Mouse (Mus musculus) lung, postnatal 4 days (tissue): ENCODE measurements around the gene Uck2.

Experiments
- DNase-seq, 2 experiments: peaks; one replicate each; pipeline ENCODE4 v3.0.0; 2021

Uck2 gene

DNA sequence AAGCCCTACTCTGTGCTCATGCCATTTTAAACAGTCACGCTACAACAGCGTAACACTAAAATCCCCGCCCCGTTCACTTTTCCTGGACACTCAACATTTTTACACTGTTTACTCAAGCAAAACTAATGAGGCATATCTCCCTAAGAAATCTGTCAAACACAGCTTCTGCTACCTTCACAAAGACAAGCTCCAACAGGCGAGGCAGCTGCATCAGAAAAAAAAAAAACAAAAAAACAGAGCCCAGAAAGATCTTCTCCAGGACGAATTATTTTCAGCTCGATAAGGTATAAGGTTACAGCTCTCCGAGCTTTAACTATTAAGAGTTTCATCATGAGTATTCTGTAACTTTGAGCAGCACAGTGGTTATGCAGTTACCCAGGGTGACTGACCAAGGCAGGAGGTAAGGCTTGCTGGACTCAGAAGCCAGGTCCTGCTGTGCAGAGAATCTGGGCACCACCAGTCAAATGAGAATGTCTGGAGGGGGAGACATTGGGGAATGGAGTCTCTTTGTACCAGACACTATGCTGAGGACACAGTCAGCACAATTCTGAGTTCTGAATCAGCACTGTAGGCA, 79.9 kb downstream of the Uck2 start:
- no peak for DNase-seq

DNA sequence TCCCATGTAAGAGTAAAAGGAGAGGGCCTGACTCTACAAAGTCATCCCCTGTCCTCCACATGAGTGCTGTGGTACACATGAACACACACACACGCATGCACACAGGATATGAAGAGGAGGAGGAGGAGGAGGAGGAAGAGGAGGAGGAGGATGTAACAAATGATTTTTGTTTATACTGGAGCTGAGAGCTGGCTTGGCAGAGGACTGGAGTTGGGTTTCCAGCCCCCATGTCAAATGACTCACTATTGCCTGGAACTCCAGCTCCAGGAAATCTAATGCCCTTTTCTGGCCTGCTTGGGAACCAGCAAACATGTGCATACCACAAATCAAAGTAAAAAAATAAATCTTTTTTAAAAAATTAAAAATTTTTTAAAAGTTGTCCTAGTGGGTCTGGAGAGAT, 80.7 kb downstream of the Uck2 start:
- no peak for DNase-seq

DNA sequence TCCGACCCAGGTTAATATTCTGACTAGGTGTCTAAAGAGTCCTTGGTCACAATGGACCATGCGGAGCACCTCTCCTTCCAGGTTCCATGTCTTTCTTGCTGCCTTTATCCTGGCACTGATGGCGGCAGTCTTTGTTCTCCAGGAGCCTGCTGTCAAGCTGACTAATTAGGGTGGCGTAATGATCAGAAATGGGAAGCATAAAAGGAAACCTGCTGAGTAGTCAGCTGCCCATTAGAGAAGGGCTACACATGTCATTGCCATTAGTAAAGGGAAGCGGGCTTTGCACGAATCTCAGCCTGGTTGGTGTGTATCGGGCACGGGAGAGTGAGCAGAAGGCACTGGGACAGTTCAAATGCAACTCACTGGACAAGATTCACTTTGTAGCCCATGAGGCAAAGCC, 90.4 kb downstream of the Uck2 start:
- no peak for DNase-seq

DNA sequence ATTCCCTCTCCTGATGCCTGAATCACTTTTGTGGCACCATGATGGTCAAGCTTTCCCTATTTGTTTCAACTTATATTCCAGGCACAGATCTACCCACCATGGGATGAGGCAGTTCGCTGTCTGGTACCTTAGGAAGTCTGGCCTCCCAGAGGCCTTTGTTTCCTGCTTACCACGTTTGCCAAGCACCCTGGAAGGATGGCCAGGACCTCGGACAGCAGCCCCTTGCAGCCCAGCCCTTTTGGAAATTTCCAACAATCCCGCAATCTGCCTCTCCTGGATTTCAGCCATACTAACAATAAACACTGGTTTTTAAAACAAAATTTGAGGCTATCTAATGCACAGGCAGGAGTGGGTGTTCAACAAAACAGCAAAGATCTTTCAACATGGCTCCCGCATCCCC, 97.3 kb downstream of the Uck2 start:
- DNase-seq, result peak; percentile 9 to 22

GRCm38 (mm10) chr1:167181919-167182616, 103.1 kb downstream of the Uck2 start:
- DNase-seq, result no peak
